Mouse (Mus musculus): Measurements from ENCODE around the gene Auts2. TPM values are rescaled to one million over a fixed set of nuclear protein-coding genes. Genes with fewer than 3 reads are reported as not detected.

The Auts2 gene
- total RNA-seq, 2 experiments from 2014 or later, result 33.6 to 40.6 TPM

DNA sequence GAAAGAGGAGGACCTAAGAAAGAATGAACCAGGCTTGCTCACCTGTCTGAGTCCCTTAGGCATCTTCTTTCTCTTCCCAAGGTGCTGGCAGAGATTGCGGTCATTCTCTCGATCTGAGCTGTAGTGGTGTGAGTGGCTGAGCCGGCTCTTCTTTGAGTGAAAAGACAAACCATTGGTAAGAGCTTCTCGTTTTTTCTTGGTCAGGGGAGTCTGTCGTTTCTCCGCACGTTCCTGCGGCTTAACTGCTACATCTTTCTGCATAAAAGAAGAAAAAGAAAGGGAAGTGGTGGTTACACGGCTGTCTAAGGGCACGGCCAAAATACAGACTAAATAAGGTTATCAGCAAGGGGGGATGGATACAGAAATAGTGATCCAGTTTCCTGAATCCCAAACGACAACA, 284.3 kb downstream of the Auts2 start:
- DNase-seq, result no peak

DNA sequence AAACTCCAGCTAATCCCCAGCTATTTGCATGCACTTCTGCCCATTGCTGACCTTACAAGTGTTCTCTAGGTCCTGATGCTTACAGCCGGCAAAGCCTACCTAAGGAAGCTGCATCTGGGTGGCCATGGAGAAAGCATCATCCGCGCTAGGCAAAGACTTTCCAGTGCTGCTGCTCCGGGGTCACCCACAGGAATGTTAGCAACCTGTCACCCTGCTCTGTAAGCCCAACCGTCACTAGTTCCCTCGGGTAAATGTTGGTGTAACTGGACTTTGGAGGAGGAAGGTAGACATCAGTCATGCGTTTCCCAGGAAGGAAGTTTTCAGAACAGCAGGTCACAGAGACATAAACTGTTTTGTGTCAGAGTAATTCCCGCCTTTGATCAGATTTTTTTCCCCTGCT, 287.6 kb downstream of the Auts2 start:
- no peak for DNase-seq

GRCm38 (mm10) chr5:132249523-132249922, 293.6 kb downstream of the Auts2 start:
- no peak for DNase-seq

- no peak for DNase-seq
Observed at GRCm38 (mm10) chr5:132248069-132248468, 295.1 kb downstream of the Auts2 start.

GRCm38 (mm10) chr5:132235460-132235859, 307.7 kb downstream of the Auts2 start:
- DNase-seq, result peak in 1 of 2 experiments; percentile 6

DNA sequence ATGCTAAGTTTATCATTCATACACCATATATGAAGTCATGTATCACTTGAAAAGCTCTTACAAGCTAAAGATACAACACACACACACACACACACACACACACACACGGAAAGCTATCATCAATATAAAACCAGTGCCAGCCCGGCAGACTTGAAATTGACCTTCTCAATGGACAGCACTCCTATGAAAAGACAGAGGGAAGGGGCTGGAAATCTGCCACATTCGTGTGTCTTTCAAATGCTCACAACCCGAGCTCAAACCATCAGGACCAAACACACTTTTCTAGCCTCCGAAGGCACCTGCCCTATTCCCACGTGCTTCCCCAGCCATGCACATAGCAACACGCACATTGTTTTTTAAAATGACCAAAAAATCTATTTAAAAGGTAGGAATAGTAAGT, 308.7 kb downstream of the Auts2 start:
- no peak for DNase-seq

DNA sequence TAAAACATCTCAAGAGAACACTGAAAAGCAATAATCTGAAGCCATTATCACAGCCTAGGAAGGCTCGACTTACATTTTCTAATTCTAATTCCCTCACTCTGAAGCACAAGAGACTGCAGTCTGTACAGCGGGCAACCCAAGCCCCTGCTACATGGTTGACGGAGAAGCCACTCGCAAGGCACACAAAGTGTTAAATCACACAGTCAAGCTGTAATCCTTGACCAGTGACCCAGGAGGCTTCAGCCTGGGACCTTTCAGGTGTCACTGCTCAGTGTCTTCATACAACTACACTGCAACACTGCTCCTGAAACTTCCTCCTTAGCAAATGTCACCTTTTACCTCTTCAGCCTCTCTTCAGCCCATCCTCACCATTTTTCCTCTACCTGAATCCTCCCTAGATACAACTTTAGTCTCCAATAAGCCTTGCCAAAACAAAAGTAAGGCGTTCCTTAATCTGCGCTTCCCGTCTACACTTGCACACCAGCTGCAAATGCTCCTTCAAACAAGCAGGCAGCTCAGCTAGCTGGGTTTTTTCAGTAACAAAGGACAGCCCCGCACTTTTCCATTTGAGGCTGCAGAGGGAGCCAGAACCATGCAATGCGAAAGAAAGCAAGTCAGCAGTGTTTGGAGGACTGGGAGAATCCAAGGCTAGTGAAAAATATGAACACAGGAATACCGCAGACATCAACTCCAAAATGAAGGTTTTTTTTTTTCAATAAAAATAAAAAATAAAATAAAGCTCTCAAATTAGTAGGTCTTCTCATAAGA, 311.7 kb downstream of the Auts2 start:
- DNase-seq, result peak; percentile 61 to 63

GRCm38 (mm10) chr5:132229644-132230357, 313.3 kb downstream of the Auts2 start:
- peak; percentile 53 to 61 for DNase-seq

GRCm38 (mm10) chr5:132229023-132229422, 314.1 kb downstream of the Auts2 start:
- no peak for DNase-seq

DNA sequence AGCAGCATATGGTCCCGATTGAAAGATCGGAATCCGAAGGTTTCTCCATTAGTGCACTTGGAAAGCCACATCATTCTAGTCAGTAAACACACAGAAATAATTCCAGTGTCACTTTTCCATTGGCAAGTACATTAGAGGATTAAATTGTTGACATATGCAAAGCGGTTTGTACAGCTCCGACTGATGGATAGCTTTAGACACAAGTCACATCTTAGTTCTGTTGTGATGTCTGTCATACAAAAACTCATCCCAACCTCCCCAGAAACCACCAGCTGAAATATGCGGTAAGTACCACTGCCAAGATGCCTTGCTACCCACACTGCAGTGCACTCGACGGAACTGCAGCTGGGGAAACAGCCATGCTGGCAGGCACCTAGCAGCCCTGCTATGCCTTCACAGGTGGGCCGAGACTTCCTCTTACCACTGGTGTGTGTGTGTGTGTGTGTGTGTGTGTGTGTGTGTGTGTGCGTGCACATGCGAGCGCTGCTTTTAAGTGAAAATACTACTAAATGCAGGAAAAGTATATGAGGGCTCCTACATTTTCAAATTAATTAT, 322.7 kb downstream of the Auts2 start:
- no peak for DNase-seq

DNA sequence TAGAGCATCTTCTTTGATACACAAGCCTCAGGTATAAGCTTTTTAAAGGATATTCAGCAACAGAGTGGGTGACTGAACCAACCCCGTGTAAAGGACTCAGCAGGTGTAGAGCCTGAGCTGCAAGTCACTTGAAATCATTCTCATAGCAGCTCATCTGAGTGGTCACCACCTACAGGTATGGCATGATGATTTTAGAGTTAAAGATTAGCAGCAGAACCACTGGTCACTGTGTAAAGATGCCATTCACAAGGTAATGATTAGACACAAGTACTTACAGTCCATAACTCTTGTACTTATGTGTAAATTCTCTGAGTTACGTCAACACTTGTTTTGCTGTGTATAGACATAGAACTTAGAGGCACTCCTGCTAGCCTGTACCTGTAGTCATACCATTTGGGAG, 327.0 kb downstream of the Auts2 start:
- DNase-seq, result no peak

DNA sequence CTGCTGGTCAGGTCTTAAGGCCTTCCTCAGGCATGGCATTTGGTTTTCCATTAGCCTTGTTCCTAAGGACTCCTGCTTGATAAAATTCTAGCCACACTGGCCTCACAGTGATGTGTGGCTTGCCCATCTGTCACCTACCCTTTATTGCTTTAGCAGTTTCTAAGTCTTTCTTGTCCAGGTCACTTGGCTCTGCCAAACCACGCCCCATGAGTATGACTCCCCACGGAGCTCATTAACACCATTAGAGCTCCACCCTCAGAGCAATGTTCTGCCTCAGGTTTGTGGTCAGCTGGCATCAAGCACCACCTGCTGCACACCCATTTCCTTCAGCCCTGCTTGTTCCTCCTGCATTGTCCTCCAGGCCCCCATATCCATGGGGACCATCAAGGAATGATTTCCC, 330.7 kb downstream of the Auts2 start:
- no peak for DNase-seq

DNA sequence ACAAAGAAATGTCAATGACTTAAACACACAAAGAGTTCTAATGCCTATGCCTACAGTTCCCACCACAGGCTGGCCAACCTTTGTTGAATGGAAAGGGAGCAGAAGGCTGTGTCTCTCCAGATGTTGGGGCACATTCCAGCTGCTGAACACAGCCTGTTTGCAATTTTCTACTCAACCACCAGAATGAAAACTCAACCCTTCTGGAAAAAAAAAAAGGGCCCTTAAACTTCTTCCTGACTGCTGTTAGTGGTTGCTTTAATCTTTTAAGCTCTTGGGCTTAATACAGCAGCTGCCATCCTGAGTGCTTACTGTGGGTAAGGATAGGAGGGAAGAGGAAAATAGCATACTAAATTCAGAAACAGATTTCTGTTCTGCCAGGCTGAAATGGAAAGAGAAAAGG, 333.4 kb downstream of the Auts2 start:
- DNase-seq, result no peak

- no peak for DNase-seq
Observed at GRCm38 (mm10) chr5:132206220-132206619, 336.9 kb downstream of the Auts2 start.

- no peak for DNase-seq
Observed at GRCm38 (mm10) chr5:132203846-132204245, 339.3 kb downstream of the Auts2 start.

DNA sequence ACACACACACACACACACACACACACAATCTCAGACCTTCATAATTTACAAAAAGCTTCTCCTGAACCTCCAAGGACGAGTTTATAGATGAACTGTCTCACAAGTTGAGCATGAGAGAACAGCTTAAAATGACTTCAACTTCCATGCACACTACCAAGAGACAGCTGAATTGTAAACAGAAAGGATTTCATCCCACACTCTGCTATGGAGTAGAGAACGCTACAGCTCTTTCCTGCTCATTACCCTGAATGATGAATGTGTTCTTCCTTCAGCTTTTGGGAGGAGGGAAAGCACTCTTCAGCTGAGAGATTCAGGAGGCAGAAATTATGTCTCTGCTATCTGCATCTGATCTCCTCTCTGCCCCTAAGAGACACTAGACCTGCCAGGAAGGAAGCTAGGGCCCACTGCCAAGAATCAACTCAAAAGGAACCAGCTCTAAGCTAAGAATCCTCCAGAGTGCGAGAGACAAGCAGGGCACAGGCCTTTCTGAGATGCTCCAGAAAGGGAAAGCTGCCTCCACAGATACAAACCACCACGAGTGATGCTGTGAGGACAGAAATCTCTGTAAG, 342.0 kb downstream of the Auts2 start:
- DNase-seq, result peak; percentile 28

DNA sequence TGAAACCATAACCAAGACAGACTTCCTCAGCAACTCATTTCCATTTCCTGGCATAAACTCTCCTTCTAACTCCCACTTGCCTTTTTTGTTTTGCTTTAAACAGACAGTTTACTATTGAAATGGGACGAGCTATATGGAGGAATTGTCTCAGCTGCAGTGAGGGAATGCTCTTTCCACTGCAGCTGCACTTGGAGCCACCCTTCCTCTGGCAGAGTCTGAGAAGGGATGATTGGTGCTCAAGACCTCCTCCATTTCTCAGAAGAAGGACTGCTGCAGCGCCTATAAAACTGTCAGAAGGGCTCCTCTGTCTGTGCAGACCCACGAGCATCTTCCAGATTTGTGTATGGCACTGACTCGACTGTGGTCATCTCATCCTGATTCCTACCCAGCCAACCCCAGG, 342.5 kb downstream of the Auts2 start:
- DNase-seq, result no peak

DNA sequence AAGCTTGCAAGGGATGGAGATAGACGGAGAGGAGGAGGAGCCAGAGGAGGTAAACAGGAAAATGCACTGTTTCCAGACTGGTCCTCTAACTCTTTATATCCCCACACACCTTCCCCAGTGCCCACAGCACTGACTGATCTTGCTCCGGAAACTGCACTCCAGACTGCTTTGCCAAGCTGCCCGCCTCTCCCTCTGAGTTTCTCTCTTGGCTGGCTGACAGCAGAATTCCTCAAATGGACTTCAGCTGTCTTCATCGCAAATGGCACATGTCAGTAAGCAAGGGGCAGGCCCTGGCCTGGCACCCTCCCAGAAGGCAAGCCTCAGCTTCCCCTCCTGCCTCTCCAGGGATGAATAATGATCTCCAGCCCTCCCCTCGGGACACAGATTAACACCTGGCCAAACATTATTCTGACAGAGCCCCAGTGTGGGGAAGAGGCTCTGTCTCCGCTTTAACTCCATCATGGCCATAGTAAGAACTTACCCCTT, 348.1 kb downstream of the Auts2 start:
- DNase-seq, result peak in 1 of 2 experiments; percentile 5

DNA sequence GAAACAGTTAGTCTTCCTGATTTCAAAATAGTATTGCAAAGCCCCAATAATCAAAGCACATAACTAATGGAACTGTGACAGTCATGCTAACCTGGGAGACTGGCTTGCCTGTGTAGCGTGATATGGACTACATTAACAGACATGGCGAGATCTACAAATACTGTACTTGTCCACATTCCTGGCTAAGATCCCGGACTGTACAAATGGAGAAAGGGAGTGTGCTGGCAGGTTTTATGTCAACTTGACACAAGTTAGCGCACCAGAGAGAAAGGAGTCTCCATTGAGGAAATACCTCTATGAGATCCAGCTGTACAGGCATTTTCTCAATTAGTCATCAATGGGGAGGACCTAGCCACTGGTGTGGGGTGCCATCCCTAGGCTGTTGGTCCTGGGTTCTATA, 353.0 kb downstream of the Auts2 start:
- no peak for DNase-seq

GRCm38 (mm10) chr5:132186659-132187058, 356.5 kb downstream of the Auts2 start:
- DNase-seq, result no peak

DNA sequence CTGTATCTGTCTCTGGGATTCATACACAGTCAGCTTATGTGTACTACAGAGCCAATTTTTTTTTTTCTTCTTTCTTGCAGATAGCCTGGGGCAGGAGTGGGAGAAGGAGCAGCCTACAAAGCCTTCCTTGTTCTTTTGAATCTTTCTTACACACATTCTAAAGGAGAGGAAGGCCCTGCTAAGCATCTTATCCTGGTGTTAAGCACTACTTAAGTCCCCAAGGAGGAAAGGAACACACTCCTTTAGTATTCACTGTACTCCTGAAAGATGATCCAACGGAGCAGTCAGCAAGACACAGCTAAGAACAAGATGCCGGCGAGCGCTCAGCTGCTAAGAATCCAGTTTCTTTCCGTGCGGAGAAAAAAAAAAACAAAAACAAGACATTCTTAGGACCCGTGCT, 356.9 kb downstream of the Auts2 start:
- no peak for DNase-seq

GRCm38 (mm10) chr5:132184395-132185095, 358.6 kb downstream of the Auts2 start:
- peak in 1 of 2 experiments; percentile 57 for DNase-seq
